Mouse (Mus musculus) urinary bladder, postnatal 36 days (tissue): ENCODE measurements around the gene Kmt5a.
"Not testable (repeated sequence)": the region's sequence is repeated elsewhere in the genome, so short reads cannot be mapped to it uniquely, and the experiment has no call there.

Experiments
- DNase-seq, 2 experiments: peaks; one replicate each; pipeline ENCODE4 v3.0.0; 2022; ENCODE audit warnings: low spot score in 2 of 2, mixed read lengths in 1 of 2

The Kmt5a gene

GRCm38 (mm10) chr5:124445621-124446293, 6.0 kb downstream of the Kmt5a start:
- peak in 1 of 2 experiments; percentile 38 for DNase-seq

GRCm38 (mm10) chr5:124446301-124446881, 6.7 kb downstream of the Kmt5a start:
- peak; percentile 67 to 80 for DNase-seq

- no peak for DNase-seq
Observed at GRCm38 (mm10) chr5:124449494-124449893, 9.8 kb downstream of the Kmt5a start.

GRCm38 (mm10) chr5:124450051-124450450, 10.3 kb downstream of the Kmt5a start:
- DNase-seq, result no peak

GRCm38 (mm10) chr5:124450641-124451340, 11.1 kb downstream of the Kmt5a start:
- no peak for DNase-seq

GRCm38 (mm10) chr5:124452494-124453228, 12.9 kb downstream of the Kmt5a start:
- no peak for DNase-seq

- DNase-seq, result no peak
Observed at GRCm38 (mm10) chr5:124453339-124454081, 13.8 kb downstream of the Kmt5a start.

GRCm38 (mm10) chr5:124454082-124454419, 14.3 kb downstream of the Kmt5a start:
- no peak for DNase-seq

GRCm38 (mm10) chr5:124456762-124457161, 17.0 kb downstream of the Kmt5a start:
- no peak for DNase-seq

- not testable (repeated sequence) for DNase-seq
Observed at GRCm38 (mm10) chr5:124460922-124461321, 21.2 kb downstream of the Kmt5a start.

- no peak for DNase-seq
Observed at GRCm38 (mm10) chr5:124462297-124463025, 22.7 kb downstream of the Kmt5a start.

- DNase-seq, result no peak
Observed at GRCm38 (mm10) chr5:124463462-124463861, 23.7 kb downstream of the Kmt5a start.

- no peak for DNase-seq
Observed at GRCm38 (mm10) chr5:124464905-124465304, 25.2 kb downstream of the Kmt5a start.

- DNase-seq, result no peak
Observed at GRCm38 (mm10) chr5:124467766-124468165, 28.0 kb downstream of the Kmt5a start.

GRCm38 (mm10) chr5:124468365-124468764, 28.6 kb downstream of the Kmt5a start:
- DNase-seq, result no peak

GRCm38 (mm10) chr5:124469486-124469885, 29.8 kb downstream of the Kmt5a start:
- no peak for DNase-seq

GRCm38 (mm10) chr5:124470591-124471171, 31.0 kb downstream of the Kmt5a start:
- DNase-seq, result no peak

GRCm38 (mm10) chr5:124478873-124479204, 39.1 kb downstream of the Kmt5a start:
- DNase-seq, result no peak

GRCm38 (mm10) chr5:124480119-124480518, 40.4 kb downstream of the Kmt5a start:
- no peak for DNase-seq

- no peak for DNase-seq
Observed at GRCm38 (mm10) chr5:124481714-124482113, 42.0 kb downstream of the Kmt5a start.
